Mouse (Mus musculus): ENCODE measurements at regions not wholly inside any gene's neighbourhood (a gene's known extent, or its start where the extent isn't known, plus 50 kb on each side); places are given as distances from the start of the nearest gene placed in this dataset.

DNA sequence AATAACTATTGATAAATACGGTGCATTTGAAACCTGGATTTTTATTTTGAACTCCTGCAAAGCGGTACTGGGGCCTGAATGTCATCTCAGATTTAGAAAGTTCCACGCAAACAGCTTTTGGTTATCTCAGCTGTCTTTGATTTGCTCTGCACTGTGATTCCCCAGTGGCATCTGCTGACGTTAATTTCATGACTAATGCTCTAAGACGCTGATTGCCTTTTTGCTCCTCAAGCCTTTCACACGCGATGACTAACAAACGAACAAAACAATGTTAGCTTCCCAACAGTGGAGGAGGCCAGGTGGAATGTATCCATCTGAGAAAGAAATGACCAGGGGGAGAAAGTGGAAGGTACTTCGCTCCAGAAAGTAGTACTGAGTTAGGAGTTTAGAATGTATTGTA is 586.1 kb upstream of the Slit2 start:
- TF ChIP-seq POLR2A (IDR thresholded peaks at IDR 0.05; ENCODE audit: borderline replicate concordance, extremely low read depth, insufficient read depth, insufficient read length, poor library complexity, severe bottlenecking) (no peak), CTCF (IDR thresholded peaks at IDR 0.05; ENCODE audit: borderline replicate concordance, extremely low read depth, insufficient read depth, insufficient read length) (no peak)

Measured in brain, embryonic 14.5 days (tissue).